Mouse (Mus musculus): ENCODE measurements at regions not wholly inside any gene's neighbourhood (a gene's known extent, or its start where the extent isn't known, plus 50 kb on each side); places are given as distances from the start of the nearest gene placed in this dataset.

GRCm38 (mm10) chr15:50585496-50585895, 3299.2 kb upstream of the Gm7489 start:
- TF ChIP-seq CTCF (conservative IDR thresholded peaks at IDR 0.05; ENCODE audit: low read length): no peak
- TF ChIP-seq NANOG (IDR thresholded peaks at IDR 0.05; ENCODE audit: borderline replicate concordance, low read length): peak; percentile 37; the same call in 1 of the 2 replicates

Data from E14TG2a.4 (cell line).